Mouse (Mus musculus): ENCODE measurements around the gene Nfia. TPM values are rescaled to one million over a fixed set of nuclear protein-coding genes. Genes with fewer than 3 reads are reported as not detected.

Gene Nfia
- polyA plus RNA-seq, 1 experiment from 2014 or later = 17.6 TPM

- Histone ChIP-seq H3K9me3 (peaks cover 3% of the 10 kb centered on the region; the same call in 1 of the 2 replicates), H3K4me3 (no peak overlapping the region), H3K27ac (no peak overlapping the region), H3K27me3 (ENCODE audit: poor library complexity, severe bottlenecking) (no peaks in the 10 kb centered on the region), H3K4me1 (no peaks in the 10 kb centered on the region), H3K36me3 (replicated peaks) (no peaks in the 10 kb centered on the region)
- no peak for DNase-seq (ENCODE audit: extremely low spot score, low spot score)
- 78% methylated on average over 2 of the region's 2 CpGs for WGBS
Measured at GRCm38 (mm10) chr4:98130798-98131197, 358.3 kb downstream of the Nfia start.

GRCm38 (mm10) chr4:98134027-98134426 is 361.5 kb downstream of the Nfia start:
- no peaks in the 10 kb centered on the region for H3K4me1 ChIP-seq
- no peaks in the 10 kb centered on the region for H3K9me3 ChIP-seq
- 95% methylated on average over 4 of the region's 4 CpGs for WGBS
- no peaks in the 10 kb centered on the region for H3K27me3 ChIP-seq (ENCODE audit: poor library complexity, severe bottlenecking)
- H3K4me3 ChIP-seq = no peak overlapping the region
- no peak overlapping the region for H3K27ac ChIP-seq
- no peak for DNase-seq (ENCODE audit: extremely low spot score, low spot score)
- H3K36me3 ChIP-seq (replicated peaks) = no peaks in the 10 kb centered on the region

- H3K27me3 ChIP-seq (ENCODE audit: poor library complexity, severe bottlenecking) = no peaks in the 10 kb centered on the region
- H3K9me3 ChIP-seq = no peaks in the 10 kb centered on the region
- no peaks in the 10 kb centered on the region for H3K36me3 ChIP-seq (replicated peaks)
- no peaks in the 10 kb centered on the region for H3K4me1 ChIP-seq
- WGBS = 93% methylated on average over 2 of the region's 2 CpGs
- no peak overlapping the region for H3K27ac ChIP-seq
- no peak for DNase-seq (ENCODE audit: extremely low spot score, low spot score)
- H3K4me3 ChIP-seq = no peak overlapping the region
Measured at GRCm38 (mm10) chr4:98136072-98136471, 363.5 kb downstream of the Nfia start.

- 86% methylated on average over 1 of the region's 1 CpGs for WGBS
- no peak for DNase-seq (ENCODE audit: extremely low spot score, low spot score)
Measured at GRCm38 (mm10) chr4:98142879-98143436, 370.4 kb downstream of the Nfia start.

DNA sequence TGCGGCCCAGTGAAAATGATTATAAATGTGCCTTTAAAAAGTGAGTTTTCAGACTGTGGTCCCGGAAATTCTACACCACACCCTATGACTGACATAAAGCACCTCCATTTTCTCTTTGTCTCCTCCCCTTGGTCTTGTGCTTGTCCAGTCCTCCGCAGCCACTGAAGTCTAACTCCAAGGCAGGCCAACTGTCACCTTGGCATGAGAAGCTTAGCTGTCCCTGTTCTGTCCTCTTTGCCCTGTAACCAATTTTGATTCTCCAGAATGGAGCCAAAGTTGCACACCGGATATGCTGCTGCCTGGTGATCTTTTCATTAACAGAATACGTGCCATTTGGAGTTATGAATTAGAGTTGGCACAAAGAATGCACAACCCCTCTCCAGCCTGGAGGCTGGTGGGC is 378.0 kb downstream of the Nfia start:
- Histone ChIP-seq H3K27ac (no peak overlapping the region), H3K4me1 (0 out of 2 replicates have a peak, but pooled peaks cover 3% of the 10 kb centered on the region), H3K27me3 (ENCODE audit: poor library complexity, severe bottlenecking) (no peaks in the 10 kb centered on the region), H3K9me3 (no peaks in the 10 kb centered on the region), H3K36me3 (replicated peaks) (no peaks in the 10 kb centered on the region), H3K4me3 (no peak overlapping the region)
- 90% methylated on average over 5 of the region's 5 CpGs for WGBS
- no peak for DNase-seq (ENCODE audit: extremely low spot score, low spot score)

More at GRCm38 (mm10) chr4:98142879-98143436, 370.4 kb downstream of the Nfia start:
- Histone ChIP-seq H3K27me3 (ENCODE audit: poor library complexity, severe bottlenecking) (no peaks in the 10 kb centered on the region), H3K36me3 (replicated peaks) (no peaks in the 10 kb centered on the region), H3K4me1 (no peaks in the 10 kb centered on the region), H3K4me3 (no peak overlapping the region), H3K27ac (no peak overlapping the region), H3K9me3 (no peaks in the 10 kb centered on the region)

DNA sequence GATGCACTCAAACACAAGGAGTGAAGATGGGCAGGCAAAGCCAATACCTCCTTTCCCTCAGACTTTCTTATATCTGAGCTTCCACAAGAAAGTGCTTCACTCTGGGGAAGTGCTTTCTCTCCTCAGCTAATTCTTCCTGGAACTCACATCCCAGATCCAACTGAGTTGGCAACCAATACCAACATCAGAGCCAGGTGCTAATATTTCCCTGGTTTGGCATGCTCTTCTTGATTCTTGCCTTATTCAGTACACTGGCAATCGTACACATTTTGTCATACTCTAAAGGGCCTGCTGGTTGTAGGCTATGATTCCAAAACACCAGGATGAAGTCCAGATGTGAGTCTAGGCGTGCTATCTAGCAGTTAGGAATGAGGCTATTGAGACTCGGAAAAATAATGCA is 385.4 kb downstream of the Nfia start:
- H3K27me3 ChIP-seq (ENCODE audit: poor library complexity, severe bottlenecking) = no peaks in the 10 kb centered on the region
- DNase-seq (ENCODE audit: extremely low spot score, low spot score) = no peak
- no peaks in the 10 kb centered on the region for H3K4me1 ChIP-seq
- H3K9me3 ChIP-seq = no peaks in the 10 kb centered on the region
- H3K4me3 ChIP-seq = no peak overlapping the region
- H3K36me3 ChIP-seq (replicated peaks) = no peaks in the 10 kb centered on the region
- WGBS = 86% methylated on average over 3 of the region's 3 CpGs
- no peak overlapping the region for H3K27ac ChIP-seq

GRCm38 (mm10) chr4:98166379-98166778 is 393.8 kb downstream of the Nfia start:
- peak overlapping the region; percentile 54; the same call in 1 of the 2 replicates for H3K27ac ChIP-seq
- WGBS = 36% methylated on average over 3 of the region's 3 CpGs
- H3K9me3 ChIP-seq = no peaks in the 10 kb centered on the region
- no peak for DNase-seq (ENCODE audit: extremely low spot score, low spot score)
- H3K36me3 ChIP-seq (replicated peaks) = no peaks in the 10 kb centered on the region
- peaks cover 8% of the 10 kb centered on the region for H3K4me1 ChIP-seq
- H3K4me3 ChIP-seq = no peak overlapping the region
- H3K27me3 ChIP-seq (ENCODE audit: poor library complexity, severe bottlenecking) = no peaks in the 10 kb centered on the region

Other genes starting within 250 kb of the Nfia start
- gene E130114P18Rik, start 5.3 kb downstream of the Nfia start, polyA plus RNA-seq (2016; fragmentation: Nextera tagmentation; extraction: Ambion mirVana) = 14.3 and 21.3 TPM in 2 replicates

All from forebrain, embryonic 10.5 days (tissue).